Mouse (Mus musculus): ENCODE measurements around the gene Stag1. TPM values are rescaled to one million over a fixed set of nuclear protein-coding genes. Genes with fewer than 3 reads are reported as not detected.

Stag1 gene
- polyA plus RNA-seq, 1 experiment from 2014 or later, result 28.9 TPM

GRCm38 (mm10) chr9:100613501-100614071, 16.0 kb downstream of the Stag1 start:
- 63% methylated on average over 3 of the region's 3 CpGs for WGBS
- Histone ChIP-seq H3K27me3 (no peaks in the 10 kb centered on the region), H3K27ac (replicated peaks) (no peak overlapping the region), H3K36me3 (no peaks in the 10 kb centered on the region), H3K9ac (no peak overlapping the region), H3K4me2 (no peak overlapping the region), H3K4me3 (no peak overlapping the region), H3K9me3 (no peaks in the 10 kb centered on the region), H3K4me1 (replicated peaks) (0 out of 2 replicates have a peak, but pooled peaks cover 8% of the 10 kb centered on the region)
- ATAC-seq (ENCODE audit: low FRiP score, low read depth), result no peak

- Histone ChIP-seq H3K27ac (replicated peaks) (no peak overlapping the region), H3K4me1 (replicated peaks) (0 out of 2 replicates have a peak, but pooled peaks cover 13% of the 10 kb centered on the region), H3K27me3 (no peaks in the 10 kb centered on the region), H3K4me3 (no peak overlapping the region), H3K9ac (0 out of 2 replicates have a peak overlapping the region, but pooled peaks have one; percentile 16), H3K36me3 (no peaks in the 10 kb centered on the region), H3K9me3 (no peaks in the 10 kb centered on the region), H3K4me2 (peak overlapping the region; percentile 30)
- no peak for ATAC-seq (ENCODE audit: low FRiP score, low read depth)
- 34% methylated on average over 11 of the region's 11 CpGs for WGBS
These were observed 19.3 kb downstream of the Stag1 start for GRCm38 (mm10) chr9:100616947-100617346.

GRCm38 (mm10) chr9:100626258-100626657, 28.7 kb downstream of the Stag1 start:
- Histone ChIP-seq H3K4me2 (no peak overlapping the region), H3K36me3 (no peaks in the 10 kb centered on the region), H3K27me3 (no peaks in the 10 kb centered on the region), H3K4me3 (no peak overlapping the region), H3K4me1 (replicated peaks) (no peaks in the 10 kb centered on the region), H3K27ac (replicated peaks) (no peak overlapping the region), H3K9ac (no peak overlapping the region), H3K9me3 (no peaks in the 10 kb centered on the region)
- no peak for ATAC-seq (ENCODE audit: low FRiP score, low read depth)
- 80% methylated on average over 2 of the region's 2 CpGs for WGBS

- H3K9ac ChIP-seq, result no peak overlapping the region; the same call in 1 of the 2 replicates
- WGBS, result 28% methylated on average over 2 of the region's 2 CpGs
- H3K36me3 ChIP-seq, result no peaks in the 10 kb centered on the region
- H3K4me1 ChIP-seq (replicated peaks), result peaks cover 27% of the 10 kb centered on the region
- no peaks in the 10 kb centered on the region for H3K9me3 ChIP-seq
- H3K27ac ChIP-seq (replicated peaks), result peak overlapping the region; percentile 98
- no peak overlapping the region for H3K4me2 ChIP-seq
- H3K27me3 ChIP-seq, result no peaks in the 10 kb centered on the region
- ATAC-seq (ENCODE audit: low FRiP score, low read depth), result no peak
- no peak overlapping the region for H3K4me3 ChIP-seq
These were observed 43.2 kb downstream of the Stag1 start for GRCm38 (mm10) chr9:100640754-100641153.

- H3K36me3 ChIP-seq, result no peaks in the 10 kb centered on the region
- peaks cover 30% of the 10 kb centered on the region for H3K4me1 ChIP-seq (replicated peaks)
- no peak for ATAC-seq (ENCODE audit: low FRiP score, low read depth)
- peak overlapping the region; percentile 98 for H3K27ac ChIP-seq (replicated peaks)
- peak overlapping the region; percentile 83 for H3K4me2 ChIP-seq
- no peaks in the 10 kb centered on the region for H3K9me3 ChIP-seq
- H3K4me3 ChIP-seq, result peak overlapping the region; percentile 96
- no peaks in the 10 kb centered on the region for H3K27me3 ChIP-seq
- peak overlapping the region; percentile 59; the same call in 1 of the 2 replicates for H3K9ac ChIP-seq
- 26% methylated on average over 6 of the region's 6 CpGs for WGBS
These were observed 43.9 kb downstream of the Stag1 start for GRCm38 (mm10) chr9:100641391-100642085.

- no peaks in the 10 kb centered on the region for H3K9me3 ChIP-seq
- WGBS, result under 1% methylated on average over 16 of the region's 16 CpGs
- peak overlapping the region; percentile 98 for H3K27ac ChIP-seq (replicated peaks)
- H3K4me3 ChIP-seq, result peak overlapping the region; percentile 96
- no peak for ATAC-seq (ENCODE audit: low FRiP score, low read depth)
- peaks cover 30% of the 10 kb centered on the region for H3K4me1 ChIP-seq (replicated peaks)
- no peaks in the 10 kb centered on the region for H3K27me3 ChIP-seq
- H3K4me2 ChIP-seq, result peak overlapping the region; percentile 83
- no peaks in the 10 kb centered on the region for H3K36me3 ChIP-seq
- peak overlapping the region; percentile 59 for H3K9ac ChIP-seq
These were observed 44.7 kb downstream of the Stag1 start for GRCm38 (mm10) chr9:100642186-100642839.

GRCm38 (mm10) chr9:100642840-100643697, 45.5 kb downstream of the Stag1 start:
- Histone ChIP-seq H3K9ac (peak overlapping the region; percentile 94), H3K27me3 (no peaks in the 10 kb centered on the region), H3K4me2 (peak overlapping the region; percentile 83), H3K4me1 (replicated peaks) (peaks cover 30% of the 10 kb centered on the region), H3K4me3 (peak overlapping the region; percentile 96), H3K36me3 (no peaks in the 10 kb centered on the region), H3K27ac (replicated peaks) (peak overlapping the region; percentile 98), H3K9me3 (no peaks in the 10 kb centered on the region)
- WGBS, result under 1% methylated on average over 89 of the region's 97 CpGs
- ATAC-seq (ENCODE audit: low FRiP score, low read depth), result peak; percentile 99

GRCm38 (mm10) chr9:100644071-100644771, 46.6 kb downstream of the Stag1 start:
- peak overlapping the region; percentile 96 for H3K4me3 ChIP-seq
- H3K9ac ChIP-seq, result peak overlapping the region; percentile 94
- H3K36me3 ChIP-seq, result no peaks in the 10 kb centered on the region
- no peaks in the 10 kb centered on the region for H3K9me3 ChIP-seq
- H3K27me3 ChIP-seq, result no peaks in the 10 kb centered on the region
- peak overlapping the region; percentile 76 for H3K4me2 ChIP-seq
- H3K27ac ChIP-seq (replicated peaks), result peak overlapping the region; percentile 98
- under 1% methylated on average over 39 of the region's 64 CpGs for WGBS
- ATAC-seq (ENCODE audit: low FRiP score, low read depth), result peak; percentile 35
- H3K4me1 ChIP-seq (replicated peaks), result peaks cover 30% of the 10 kb centered on the region

GRCm38 (mm10) chr9:100645026-100645940, 47.7 kb downstream of the Stag1 start:
- H3K27me3 ChIP-seq, result no peaks in the 10 kb centered on the region
- ATAC-seq (ENCODE audit: low FRiP score, low read depth), result no peak
- H3K27ac ChIP-seq (replicated peaks), result 0 out of 2 replicates have a peak overlapping the region, but pooled peaks have one; percentile 38
- H3K36me3 ChIP-seq, result no peaks in the 10 kb centered on the region
- WGBS, result 32% methylated on average over 8 of the region's 8 CpGs
- peaks cover 28% of the 10 kb centered on the region for H3K4me1 ChIP-seq (replicated peaks)
- H3K4me3 ChIP-seq, result peak overlapping the region; percentile 96
- peak overlapping the region; percentile 94; the same call in 1 of the 2 replicates for H3K9ac ChIP-seq
- no peaks in the 10 kb centered on the region for H3K9me3 ChIP-seq
- peak overlapping the region; percentile 76 for H3K4me2 ChIP-seq

- no peak overlapping the region for H3K9ac ChIP-seq
- H3K4me1 ChIP-seq (replicated peaks), result peaks cover 18% of the 10 kb centered on the region
- H3K4me2 ChIP-seq, result no peak overlapping the region
- no peaks in the 10 kb centered on the region for H3K27me3 ChIP-seq
- 91% methylated on average over 2 of the region's 2 CpGs for WGBS
- ATAC-seq (ENCODE audit: low FRiP score, low read depth), result no peak
- H3K9me3 ChIP-seq, result no peaks in the 10 kb centered on the region
- no peak overlapping the region for H3K4me3 ChIP-seq
- no peaks in the 10 kb centered on the region for H3K36me3 ChIP-seq
- no peak overlapping the region for H3K27ac ChIP-seq (replicated peaks)
These were observed 48.7 kb downstream of the Stag1 start for GRCm38 (mm10) chr9:100646276-100646675.
